Mouse (Mus musculus): ENCODE data around the gene Ston1. TPM values are rescaled to one million over a fixed set of nuclear protein-coding genes. Genes with fewer than 3 reads are reported as not detected.

Ston1 gene
- polyA plus RNA-seq, 1 experiment: 34.6 TPM

GRCm38 (mm10) chr17:88613172-88613571 lies 15.7 kb downstream of the Ston1 start:
- TF ChIP-seq CEBPB (IDR thresholded peaks at IDR 0.05; ENCODE audit: low read depth): no peak
- no peak for TF ChIP-seq USF1 (IDR thresholded peaks at IDR 0.05; ENCODE audit: low read depth)
- no peak for TF ChIP-seq MYOG (IDR thresholded peaks at IDR 0.05; ENCODE audit: control insufficient read depth, extremely low read depth, insufficient read length)
- TF ChIP-seq FOSL1 (IDR thresholded peaks at IDR 0.05; ENCODE audit: insufficient read depth, low read length, poor library complexity, severe bottlenecking): no peak
- no peak overlapping the region for H3K4me3 ChIP-seq (ENCODE audit: insufficient read depth, poor library complexity, severe bottlenecking)
- no peaks in the 10 kb centered on the region for H3K27me3 ChIP-seq (ENCODE audit: control insufficient read depth, insufficient read depth, insufficient read length)
- peaks cover 15% of the 10 kb centered on the region for H3K36me3 ChIP-seq (ENCODE audit: control insufficient read depth, insufficient read depth)
- H3K79me3 ChIP-seq (ENCODE audit: low read depth): peaks cover 27% of the 10 kb centered on the region
- peaks cover 78% of the 10 kb centered on the region for H3K79me2 ChIP-seq (ENCODE audit: control insufficient read depth, insufficient read depth)
- H3ac ChIP-seq (ENCODE audit: control insufficient read depth, insufficient read length, low read depth): no peak overlapping the region

- H3K79me2 ChIP-seq (ENCODE audit: control insufficient read depth, insufficient read depth): peaks cover 74% of the 10 kb centered on the region
- H3K4me3 ChIP-seq (ENCODE audit: insufficient read depth, poor library complexity, severe bottlenecking): no peak overlapping the region
- TF ChIP-seq CEBPB (IDR thresholded peaks at IDR 0.05; ENCODE audit: low read depth): no peak
- no peak for TF ChIP-seq FOSL1 (IDR thresholded peaks at IDR 0.05; ENCODE audit: insufficient read depth, low read length, poor library complexity, severe bottlenecking)
- TF ChIP-seq MYOG (IDR thresholded peaks at IDR 0.05; ENCODE audit: control insufficient read depth, extremely low read depth, insufficient read length): no peak
- TF ChIP-seq USF1 (IDR thresholded peaks at IDR 0.05; ENCODE audit: low read depth): no peak
- TF ChIP-seq CTCF (IDR thresholded peaks at IDR 0.05; ENCODE audit: control insufficient read depth, insufficient read depth, insufficient read length): no peak
- TF ChIP-seq MYOD1 (IDR thresholded peaks at IDR 0.05; ENCODE audit: control insufficient read depth, insufficient read length, low read depth): no peak
- no peak for TF ChIP-seq MAX (IDR thresholded peaks at IDR 0.05)
- no peaks in the 10 kb centered on the region for H3K27me3 ChIP-seq (ENCODE audit: control insufficient read depth, insufficient read depth, insufficient read length)
- peaks cover 15% of the 10 kb centered on the region for H3K36me3 ChIP-seq (ENCODE audit: control insufficient read depth, insufficient read depth)
- no peak overlapping the region for H3ac ChIP-seq (ENCODE audit: control insufficient read depth, insufficient read length, low read depth)
- peaks cover 27% of the 10 kb centered on the region for H3K79me3 ChIP-seq (ENCODE audit: low read depth)
Measured at GRCm38 (mm10) chr17:88613721-88614120, 16.2 kb downstream of the Ston1 start.

GRCm38 (mm10) chr17:88614234-88614633 lies 16.8 kb downstream of the Ston1 start:
- H3K79me3 ChIP-seq (ENCODE audit: low read depth): peaks cover 27% of the 10 kb centered on the region
- H3ac ChIP-seq (ENCODE audit: control insufficient read depth, insufficient read length, low read depth): no peak overlapping the region
- H3K27me3 ChIP-seq (ENCODE audit: control insufficient read depth, insufficient read depth, insufficient read length): no peaks in the 10 kb centered on the region
- peaks cover 12% of the 10 kb centered on the region for H3K36me3 ChIP-seq (ENCODE audit: control insufficient read depth, insufficient read depth)
- H3K4me3 ChIP-seq (ENCODE audit: insufficient read depth, poor library complexity, severe bottlenecking): no peak overlapping the region
- peaks cover 69% of the 10 kb centered on the region for H3K79me2 ChIP-seq (ENCODE audit: control insufficient read depth, insufficient read depth)
- TF ChIP-seq MAX (IDR thresholded peaks at IDR 0.05) (no peak), USF1 (IDR thresholded peaks at IDR 0.05; ENCODE audit: low read depth) (no peak), CTCF (IDR thresholded peaks at IDR 0.05; ENCODE audit: control insufficient read depth, insufficient read depth, insufficient read length) (no peak), FOSL1 (IDR thresholded peaks at IDR 0.05; ENCODE audit: insufficient read depth, low read length, poor library complexity, severe bottlenecking) (no peak), MYOD1 (IDR thresholded peaks at IDR 0.05; ENCODE audit: control insufficient read depth, insufficient read length, low read depth) (no peak), CEBPB (IDR thresholded peaks at IDR 0.05; ENCODE audit: low read depth) (no peak), MYOG (IDR thresholded peaks at IDR 0.05; ENCODE audit: control insufficient read depth, extremely low read depth, insufficient read length) (no peak)

- Histone ChIP-seq H3K27me3 (ENCODE audit: control insufficient read depth, insufficient read depth, insufficient read length) (no peaks in the 10 kb centered on the region), H3K79me2 (ENCODE audit: control insufficient read depth, insufficient read depth) (peaks cover 64% of the 10 kb centered on the region), H3ac (ENCODE audit: control insufficient read depth, insufficient read length, low read depth) (no peak overlapping the region), H3K4me3 (ENCODE audit: insufficient read depth, poor library complexity, severe bottlenecking) (no peak overlapping the region), H3K36me3 (ENCODE audit: control insufficient read depth, insufficient read depth) (peaks cover 12% of the 10 kb centered on the region), H3K79me3 (ENCODE audit: low read depth) (peaks cover 27% of the 10 kb centered on the region)
- TF ChIP-seq CTCF (IDR thresholded peaks at IDR 0.05; ENCODE audit: control insufficient read depth, insufficient read depth, insufficient read length) (no peak), USF1 (IDR thresholded peaks at IDR 0.05; ENCODE audit: low read depth) (no peak), MYOD1 (IDR thresholded peaks at IDR 0.05; ENCODE audit: control insufficient read depth, insufficient read length, low read depth) (no peak), MAX (IDR thresholded peaks at IDR 0.05) (no peak), CEBPB (IDR thresholded peaks at IDR 0.05; ENCODE audit: low read depth) (no peak), MYOG (IDR thresholded peaks at IDR 0.05; ENCODE audit: control insufficient read depth, extremely low read depth, insufficient read length) (no peak), FOSL1 (IDR thresholded peaks at IDR 0.05; ENCODE audit: insufficient read depth, low read length, poor library complexity, severe bottlenecking) (no peak)
Measured at GRCm38 (mm10) chr17:88614733-88615132, 17.2 kb downstream of the Ston1 start.

GRCm38 (mm10) chr17:88615492-88616155 lies 18.1 kb downstream of the Ston1 start:
- peaks cover 22% of the 10 kb centered on the region for H3K79me3 ChIP-seq (ENCODE audit: low read depth)
- no peak overlapping the region for H3K4me3 ChIP-seq (ENCODE audit: insufficient read depth, poor library complexity, severe bottlenecking)
- no peaks in the 10 kb centered on the region for H3K27me3 ChIP-seq (ENCODE audit: control insufficient read depth, insufficient read depth, insufficient read length)
- TF ChIP-seq USF1 (IDR thresholded peaks at IDR 0.05; ENCODE audit: low read depth) (no peak), MYOD1 (IDR thresholded peaks at IDR 0.05; ENCODE audit: control insufficient read depth, insufficient read length, low read depth) (no peak), FOSL1 (IDR thresholded peaks at IDR 0.05; ENCODE audit: insufficient read depth, low read length, poor library complexity, severe bottlenecking) (no peak), CTCF (IDR thresholded peaks at IDR 0.05; ENCODE audit: control insufficient read depth, insufficient read depth, insufficient read length) (no peak), CEBPB (IDR thresholded peaks at IDR 0.05; ENCODE audit: low read depth) (no peak)
- peaks cover 55% of the 10 kb centered on the region for H3K79me2 ChIP-seq (ENCODE audit: control insufficient read depth, insufficient read depth)
- no peak overlapping the region for H3ac ChIP-seq (ENCODE audit: control insufficient read depth, insufficient read length, low read depth)
- peaks cover 8% of the 10 kb centered on the region for H3K36me3 ChIP-seq (ENCODE audit: control insufficient read depth, insufficient read depth)

- peaks cover 58% of the 10 kb centered on the region for H3K79me2 ChIP-seq (ENCODE audit: control insufficient read depth, insufficient read depth)
- peaks cover 28% of the 10 kb centered on the region for H3K79me3 ChIP-seq (ENCODE audit: low read depth)
- TF ChIP-seq MYOG (IDR thresholded peaks at IDR 0.05; ENCODE audit: control insufficient read depth, extremely low read depth, insufficient read length) (no peak), MYOD1 (IDR thresholded peaks at IDR 0.05; ENCODE audit: control insufficient read depth, insufficient read length, low read depth) (no peak), MAX (IDR thresholded peaks at IDR 0.05) (no peak), CTCF (IDR thresholded peaks at IDR 0.05; ENCODE audit: control insufficient read depth, insufficient read depth, insufficient read length) (no peak), USF1 (IDR thresholded peaks at IDR 0.05; ENCODE audit: low read depth) (no peak), FOSL1 (IDR thresholded peaks at IDR 0.05; ENCODE audit: insufficient read depth, low read length, poor library complexity, severe bottlenecking) (no peak), CEBPB (IDR thresholded peaks at IDR 0.05; ENCODE audit: low read depth) (no peak)
Measured at GRCm38 (mm10) chr17:88620935-88621334, 23.5 kb downstream of the Ston1 start.

More at GRCm38 (mm10) chr17:88620935-88621334, 23.5 kb downstream of the Ston1 start:
- H3K27me3 ChIP-seq (ENCODE audit: control insufficient read depth, insufficient read depth, insufficient read length): no peaks in the 10 kb centered on the region
- no peak overlapping the region for H3K4me3 ChIP-seq (ENCODE audit: insufficient read depth, poor library complexity, severe bottlenecking)
- peaks cover 24% of the 10 kb centered on the region for H3K36me3 ChIP-seq (ENCODE audit: control insufficient read depth, insufficient read depth)
- H3ac ChIP-seq (ENCODE audit: control insufficient read depth, insufficient read length, low read depth): no peak overlapping the region

Measured in C2C12 (cell line).